Mouse (Mus musculus): ENCODE results near the gene Pign. TPM values are rescaled to one million over a fixed set of nuclear protein-coding genes. Genes with fewer than 3 reads are reported as not detected.

The Pign gene
- polyA plus RNA-seq, 1 experiment = 33.6 TPM

DNA sequence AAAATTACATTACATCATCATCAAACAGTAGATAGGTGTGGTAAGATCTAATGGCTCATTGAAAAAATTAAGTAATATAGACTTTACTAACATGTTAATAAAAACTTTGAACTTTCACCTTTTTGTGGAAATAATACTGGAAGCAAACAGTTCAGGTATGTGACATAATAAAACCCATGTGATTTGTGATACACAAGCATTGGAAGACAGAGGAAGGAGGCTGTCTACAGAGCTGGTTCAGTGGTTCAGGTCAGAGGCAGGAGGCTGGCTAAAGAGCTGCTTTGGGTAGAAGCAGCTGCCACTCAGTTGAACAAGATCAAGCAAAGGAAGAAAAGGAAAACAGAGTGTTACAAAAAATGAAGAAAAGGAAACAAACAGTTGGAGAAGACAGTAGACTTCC is 107.4 kb downstream of the Pign start:
- TF ChIP-seq EP300 (IDR thresholded peaks at IDR 0.05; ENCODE audit: insufficient read depth, low read depth, low read length) = no peak
- TF ChIP-seq POLR2A (IDR thresholded peaks at IDR 0.05; ENCODE audit: insufficient read depth, low read length) = no peak
- TF ChIP-seq CTCF (IDR thresholded peaks at IDR 0.05; ENCODE audit: low read depth, low read length) = no peak
- no peaks in the 10 kb centered on the region for H3K27me3 ChIP-seq (ENCODE audit: control insufficient read depth, insufficient read depth, low read length, poor library complexity, severe bottlenecking)
- no peak overlapping the region for H3K9ac ChIP-seq (ENCODE audit: low read depth, poor library complexity, severe bottlenecking)
- H3K9me3 ChIP-seq (replicated peaks; ENCODE audit: control insufficient read depth, insufficient read depth, low read length, poor library complexity, severe bottlenecking) = no peaks in the 10 kb centered on the region; the same call in 1 of the 2 replicates
- H3K4me1 ChIP-seq (ENCODE audit: control insufficient read depth, insufficient read depth, low read length) = no peaks in the 10 kb centered on the region
- no peak overlapping the region for H3K4me3 ChIP-seq (ENCODE audit: low read depth, low read length)
- H3K36me3 ChIP-seq (ENCODE audit: control insufficient read depth, insufficient read depth, low read length, poor library complexity, severe bottlenecking) = no peaks in the 10 kb centered on the region
- H3K27ac ChIP-seq (ENCODE audit: insufficient read depth, low read length) = no peak overlapping the region

DNA sequence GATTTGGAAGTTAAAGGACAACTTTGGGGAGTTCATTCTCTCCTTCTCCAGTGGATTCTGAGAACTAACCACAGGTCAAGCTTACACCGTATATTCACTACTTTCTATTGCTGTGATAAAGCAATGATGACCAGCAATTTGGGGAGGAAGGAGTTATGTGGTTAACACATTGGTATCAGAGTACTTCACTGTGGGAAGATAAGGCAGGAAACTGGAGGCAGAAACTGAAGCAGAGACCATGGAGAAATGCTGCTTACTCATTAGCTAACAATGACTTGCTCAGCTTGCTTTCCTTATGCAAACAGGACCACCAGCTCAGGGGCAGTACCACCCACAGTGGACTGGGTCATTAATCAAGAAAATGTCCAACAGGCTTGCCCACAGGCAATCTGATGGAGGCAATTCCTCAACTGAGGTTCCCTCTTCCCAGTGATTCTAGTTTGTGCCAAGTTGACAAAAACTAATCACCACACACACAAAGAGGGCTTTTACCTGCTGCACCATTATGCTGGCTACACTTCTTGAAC is 108.2 kb downstream of the Pign start:
- H3K36me3 ChIP-seq (ENCODE audit: control insufficient read depth, insufficient read depth, low read length, poor library complexity, severe bottlenecking) = no peaks in the 10 kb centered on the region
- no peaks in the 10 kb centered on the region for H3K4me1 ChIP-seq (ENCODE audit: control insufficient read depth, insufficient read depth, low read length)
- no peaks in the 10 kb centered on the region; the same call in 1 of the 2 replicates for H3K9me3 ChIP-seq (replicated peaks; ENCODE audit: control insufficient read depth, insufficient read depth, low read length, poor library complexity, severe bottlenecking)
- no peak for TF ChIP-seq EP300 (IDR thresholded peaks at IDR 0.05; ENCODE audit: insufficient read depth, low read depth, low read length)
- TF ChIP-seq CTCF (IDR thresholded peaks at IDR 0.05; ENCODE audit: low read depth, low read length) = no peak
- no peak for TF ChIP-seq POLR2A (IDR thresholded peaks at IDR 0.05; ENCODE audit: insufficient read depth, low read length)
- no peaks in the 10 kb centered on the region for H3K27me3 ChIP-seq (ENCODE audit: control insufficient read depth, insufficient read depth, low read length, poor library complexity, severe bottlenecking)
- no peak overlapping the region for H3K27ac ChIP-seq (ENCODE audit: insufficient read depth, low read length)
- H3K4me3 ChIP-seq (ENCODE audit: low read depth, low read length) = no peak overlapping the region
- no peak overlapping the region for H3K9ac ChIP-seq (ENCODE audit: low read depth, poor library complexity, severe bottlenecking)

GRCm38 (mm10) chr1:105553130-105553529 is 110.3 kb downstream of the Pign start:
- Histone ChIP-seq H3K27me3 (ENCODE audit: control insufficient read depth, insufficient read depth, low read length, poor library complexity, severe bottlenecking) (no peaks in the 10 kb centered on the region), H3K36me3 (ENCODE audit: control insufficient read depth, insufficient read depth, low read length, poor library complexity, severe bottlenecking) (no peaks in the 10 kb centered on the region), H3K9ac (ENCODE audit: low read depth, poor library complexity, severe bottlenecking) (no peak overlapping the region), H3K4me3 (ENCODE audit: low read depth, low read length) (no peak overlapping the region), H3K9me3 (replicated peaks; ENCODE audit: control insufficient read depth, insufficient read depth, low read length, poor library complexity, severe bottlenecking) (no peaks in the 10 kb centered on the region; the same call in 1 of the 2 replicates), H3K4me1 (ENCODE audit: control insufficient read depth, insufficient read depth, low read length) (no peaks in the 10 kb centered on the region), H3K27ac (ENCODE audit: insufficient read depth, low read length) (no peak overlapping the region)
- TF ChIP-seq POLR2A (IDR thresholded peaks at IDR 0.05; ENCODE audit: insufficient read depth, low read length) (no peak), EP300 (IDR thresholded peaks at IDR 0.05; ENCODE audit: insufficient read depth, low read depth, low read length) (no peak), CTCF (IDR thresholded peaks at IDR 0.05; ENCODE audit: low read depth, low read length) (no peak)

GRCm38 (mm10) chr1:105550163-105550562 is 113.3 kb downstream of the Pign start:
- Histone ChIP-seq H3K27me3 (ENCODE audit: control insufficient read depth, insufficient read depth, low read length, poor library complexity, severe bottlenecking) (no peaks in the 10 kb centered on the region), H3K27ac (ENCODE audit: insufficient read depth, low read length) (no peak overlapping the region), H3K9ac (ENCODE audit: low read depth, poor library complexity, severe bottlenecking) (no peak overlapping the region), H3K9me3 (replicated peaks; ENCODE audit: control insufficient read depth, insufficient read depth, low read length, poor library complexity, severe bottlenecking) (no peaks in the 10 kb centered on the region), H3K4me1 (ENCODE audit: control insufficient read depth, insufficient read depth, low read length) (no peaks in the 10 kb centered on the region), H3K36me3 (ENCODE audit: control insufficient read depth, insufficient read depth, low read length, poor library complexity, severe bottlenecking) (no peaks in the 10 kb centered on the region), H3K4me3 (ENCODE audit: low read depth, low read length) (no peak overlapping the region)
- no peak for TF ChIP-seq CTCF (IDR thresholded peaks at IDR 0.05; ENCODE audit: low read depth, low read length)

GRCm38 (mm10) chr1:105549648-105550047 is 113.8 kb downstream of the Pign start:
- H3K9me3 ChIP-seq (replicated peaks; ENCODE audit: control insufficient read depth, insufficient read depth, low read length, poor library complexity, severe bottlenecking) = no peaks in the 10 kb centered on the region
- no peaks in the 10 kb centered on the region for H3K27me3 ChIP-seq (ENCODE audit: control insufficient read depth, insufficient read depth, low read length, poor library complexity, severe bottlenecking)
- H3K36me3 ChIP-seq (ENCODE audit: control insufficient read depth, insufficient read depth, low read length, poor library complexity, severe bottlenecking) = no peaks in the 10 kb centered on the region
- no peak overlapping the region for H3K4me3 ChIP-seq (ENCODE audit: low read depth, low read length)
- H3K27ac ChIP-seq (ENCODE audit: insufficient read depth, low read length) = no peak overlapping the region
- TF ChIP-seq EP300 (IDR thresholded peaks at IDR 0.05; ENCODE audit: insufficient read depth, low read depth, low read length) (no peak), CTCF (IDR thresholded peaks at IDR 0.05; ENCODE audit: low read depth, low read length) (no peak), POLR2A (IDR thresholded peaks at IDR 0.05; ENCODE audit: insufficient read depth, low read length) (no peak)
- no peak overlapping the region for H3K9ac ChIP-seq (ENCODE audit: low read depth, poor library complexity, severe bottlenecking)
- H3K4me1 ChIP-seq (ENCODE audit: control insufficient read depth, insufficient read depth, low read length) = no peaks in the 10 kb centered on the region

DNA sequence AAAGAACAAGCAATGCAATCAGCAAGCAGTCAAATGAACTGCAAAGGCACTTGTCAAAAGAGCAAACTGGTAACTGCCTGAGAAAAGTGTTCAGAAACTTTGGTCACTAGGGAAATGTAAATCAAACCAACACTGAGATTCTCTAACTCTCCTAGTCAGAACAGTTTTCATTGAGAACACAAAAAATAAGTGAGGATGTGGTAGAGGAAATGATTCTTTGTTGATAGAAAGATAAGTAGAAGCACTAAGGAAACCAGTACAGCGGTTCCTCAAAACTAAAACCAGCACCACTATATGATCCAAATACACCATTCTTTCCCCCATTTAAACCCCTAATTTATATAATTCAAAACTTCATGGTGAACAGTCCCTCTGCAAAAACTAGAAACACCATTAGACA is 120.4 kb downstream of the Pign start:
- Histone ChIP-seq H3K27me3 (ENCODE audit: control insufficient read depth, insufficient read depth, low read length, poor library complexity, severe bottlenecking) (no peaks in the 10 kb centered on the region), H3K9me3 (replicated peaks; ENCODE audit: control insufficient read depth, insufficient read depth, low read length, poor library complexity, severe bottlenecking) (peaks cover 26% of the 10 kb centered on the region), H3K4me1 (ENCODE audit: control insufficient read depth, insufficient read depth, low read length) (no peaks in the 10 kb centered on the region), H3K9ac (ENCODE audit: low read depth, poor library complexity, severe bottlenecking) (no peak overlapping the region), H3K36me3 (ENCODE audit: control insufficient read depth, insufficient read depth, low read length, poor library complexity, severe bottlenecking) (no peaks in the 10 kb centered on the region), H3K27ac (ENCODE audit: insufficient read depth, low read length) (no peak overlapping the region), H3K4me3 (ENCODE audit: low read depth, low read length) (no peak overlapping the region)
- no peak for TF ChIP-seq CTCF (IDR thresholded peaks at IDR 0.05; ENCODE audit: low read depth, low read length)
